28 mouse cellular contexts compared by ENCODE assay signal in the genomic region with DNA sequence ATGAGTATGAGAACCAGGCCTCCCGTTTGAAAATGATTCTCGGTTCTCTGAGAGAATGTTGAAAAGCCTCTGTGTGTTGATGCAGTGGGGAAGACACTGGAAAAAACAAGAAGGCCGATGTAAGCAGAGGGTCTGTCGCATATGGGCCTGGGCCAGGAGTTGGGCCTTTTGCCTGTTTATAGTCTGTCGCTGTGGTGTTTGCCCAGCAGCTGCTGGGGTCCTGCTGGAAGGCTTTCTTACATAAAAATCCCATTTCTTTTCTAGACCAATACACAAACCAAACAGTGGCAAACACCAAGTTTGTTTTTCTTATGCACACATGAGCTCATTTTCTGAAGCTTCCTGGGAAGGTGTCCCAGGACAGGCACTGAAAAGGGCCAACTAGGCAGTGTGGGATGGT.
DNase-seq lines count a peak whose midpoint lies in the region; ATAC-seq and TF ChIP-seq lines count a peak whose summit lies in the region.
"Had no signal": no experiment of that assay in that cellular context is flagged by ENCODE, and none has a peak within 500 bp of the region (broad histone marks: within the 10 kb centered on the region; RNA-seq: fewer than 3 reads in every experiment).

No protein-coding gene starts in this region.

- WGBS in forebrain, embryonic 10.5 days, result 91% methylated on average over 5 of the region's 5 CpGs
- 93% methylated on average over 5 of the region's 5 CpGs for WGBS in forebrain, embryonic 13.5 days
- WGBS in hindbrain, embryonic 11.5 days, result 79% methylated on average over 5 of the region's 5 CpGs
- WGBS in hindbrain, embryonic 14.5 days, result 76% methylated on average over 5 of the region's 5 CpGs
- 62% methylated on average over 5 of the region's 5 CpGs for WGBS in lung, embryonic 14.5 days
- 71% methylated on average over 5 of the region's 5 CpGs for WGBS in lung, adult 2 months

- peaks cover 23% of the 10 kb centered on the region for H3K4me1 ChIP-seq in forebrain, embryonic 10.5 days
- peaks cover 7% of the 10 kb centered on the region; the same call in 1 of the 2 replicates for H3K4me1 ChIP-seq in forebrain, embryonic 13.5 days
- H3K4me1 ChIP-seq in hindbrain, embryonic 11.5 days (replicated peaks; ENCODE audit: control insufficient read depth, insufficient read depth, low read length), result peaks cover 7% of the 10 kb centered on the region; the same call in 1 of the 2 replicates
- H3K4me1 ChIP-seq in hindbrain, embryonic 14.5 days (replicated peaks; ENCODE audit: control insufficient read depth, insufficient read depth, low read length), result no peaks in the 10 kb centered on the region
- H3K4me1 ChIP-seq in lung, embryonic 14.5 days (ENCODE audit: insufficient read depth), result no peaks in the 10 kb centered on the region
- no peaks in the 10 kb centered on the region for H3K4me1 ChIP-seq in lung, adult 2 months (ENCODE audit: control insufficient read depth, insufficient read depth, low read length)
- H3K4me1 ChIP-seq: embryonic facial prominence, embryonic 13.5 days had no signal

- no peak for TF ChIP-seq CTCF in lung, embryonic 14.5 days (IDR thresholded peaks at IDR 0.05; ENCODE audit: low read depth)
- no peak for TF ChIP-seq CTCF in lung, adult 2 months (IDR thresholded peaks at IDR 0.05; ENCODE audit: insufficient read depth, low read length)

- no peak for ATAC-seq in forebrain, embryonic 13.5 days
- no peak for ATAC-seq in hindbrain, embryonic 11.5 days (ENCODE audit: low FRiP score)
- ATAC-seq in hindbrain, embryonic 14.5 days (ENCODE audit: low FRiP score), result no peak
- ATAC-seq in lung, embryonic 14.5 days (ENCODE audit: insufficient read depth), result no peak
- ATAC-seq: activated CD4-positive, CD25-positive, alpha-beta regulatory T cell, adult 4 months; forebrain, embryonic 14.5 days; forebrain, postnatal 0 days; hindbrain, embryonic 16.5 days; inflammation-experienced regulatory T-cells, adult 6 months had no signal

- no peaks in the 10 kb centered on the region for H3K9me3 ChIP-seq in forebrain, embryonic 10.5 days
- no peaks in the 10 kb centered on the region for H3K9me3 ChIP-seq in forebrain, embryonic 13.5 days (replicated peaks)
- no peaks in the 10 kb centered on the region for H3K9me3 ChIP-seq in hindbrain, embryonic 11.5 days (ENCODE audit: control insufficient read depth, low read length)
- no peaks in the 10 kb centered on the region for H3K9me3 ChIP-seq in hindbrain, embryonic 14.5 days (ENCODE audit: control insufficient read depth, low read length)
- no peaks in the 10 kb centered on the region for H3K9me3 ChIP-seq in lung, embryonic 14.5 days (ENCODE audit: low read depth, low read length)
- H3K9me3 ChIP-seq: embryonic facial prominence, embryonic 10.5 days; embryonic facial prominence, embryonic 13.5 days; heart, embryonic 10.5 days; heart, embryonic 13.5 days had no signal

- no peaks in the 10 kb centered on the region for H3K27me3 ChIP-seq in forebrain, embryonic 10.5 days (ENCODE audit: poor library complexity, severe bottlenecking)
- H3K27me3 ChIP-seq in forebrain, embryonic 13.5 days, result no peaks in the 10 kb centered on the region
- H3K27me3 ChIP-seq in hindbrain, embryonic 11.5 days (ENCODE audit: control insufficient read depth, insufficient read depth, low read length), result no peaks in the 10 kb centered on the region
- H3K27me3 ChIP-seq in hindbrain, embryonic 14.5 days (ENCODE audit: control insufficient read depth, insufficient read depth, low read length), result no peaks in the 10 kb centered on the region
- H3K27me3 ChIP-seq in lung, embryonic 14.5 days (ENCODE audit: insufficient read depth, low read length), result no peaks in the 10 kb centered on the region
- H3K27me3 ChIP-seq: embryonic facial prominence, embryonic 13.5 days; heart, embryonic 13.5 days had no signal

- H3K4me3 ChIP-seq in forebrain, embryonic 10.5 days, result no peak overlapping the region
- H3K4me3 ChIP-seq in forebrain, embryonic 13.5 days, result no peak overlapping the region
- no peak overlapping the region for H3K4me3 ChIP-seq in hindbrain, embryonic 11.5 days (ENCODE audit: low read depth, low read length)
- no peak overlapping the region for H3K4me3 ChIP-seq in hindbrain, embryonic 14.5 days (replicated peaks; ENCODE audit: low read length)
- H3K4me3 ChIP-seq in lung, embryonic 14.5 days (ENCODE audit: low read depth, low read length), result no peak overlapping the region
- no peak overlapping the region for H3K4me3 ChIP-seq in lung, adult 2 months (replicated peaks; ENCODE audit: extremely low read depth, low read depth, low read length)
- H3K4me3 ChIP-seq: embryonic facial prominence, embryonic 10.5 days; embryonic facial prominence, embryonic 13.5 days; erythroblast, embryonic 14.5 days; gastrocnemius, adult 2 months; heart, embryonic 10.5 days; heart, embryonic 13.5 days had no signal

- H3K36me3 ChIP-seq in forebrain, embryonic 10.5 days (replicated peaks), result no peaks in the 10 kb centered on the region
- H3K36me3 ChIP-seq in forebrain, embryonic 13.5 days (ENCODE audit: poor library complexity, severe bottlenecking), result 0 out of 2 replicates have a peak, but pooled peaks cover 4% of the 10 kb centered on the region
- no peaks in the 10 kb centered on the region for H3K36me3 ChIP-seq in hindbrain, embryonic 11.5 days (ENCODE audit: control insufficient read depth, insufficient read depth, low read length)
- no peaks in the 10 kb centered on the region for H3K36me3 ChIP-seq in hindbrain, embryonic 14.5 days (replicated peaks; ENCODE audit: control insufficient read depth, insufficient read depth)
- no peaks in the 10 kb centered on the region for H3K36me3 ChIP-seq in lung, embryonic 14.5 days (ENCODE audit: insufficient read depth)
- H3K36me3 ChIP-seq: embryonic facial prominence, embryonic 10.5 days; embryonic facial prominence, embryonic 13.5 days had no signal

- H3K4me2 ChIP-seq in forebrain, embryonic 13.5 days, result no peak overlapping the region
- H3K4me2 ChIP-seq in hindbrain, embryonic 11.5 days (replicated peaks; ENCODE audit: low read depth, low read length), result no peak overlapping the region
- H3K4me2 ChIP-seq in hindbrain, embryonic 14.5 days (replicated peaks), result no peak overlapping the region
- H3K4me2 ChIP-seq in lung, embryonic 14.5 days, result no peak overlapping the region
- H3K4me2 ChIP-seq: embryonic facial prominence, embryonic 13.5 days; heart, embryonic 13.5 days had no signal

- 0 out of 2 replicates have a peak overlapping the region, but pooled peaks have one; percentile 30 for H3K27ac ChIP-seq in forebrain, embryonic 10.5 days
- H3K27ac ChIP-seq in forebrain, embryonic 13.5 days, result no peak overlapping the region
- no peak overlapping the region for H3K27ac ChIP-seq in hindbrain, embryonic 11.5 days (ENCODE audit: low read depth, low read length)
- H3K27ac ChIP-seq in hindbrain, embryonic 14.5 days, result no peak overlapping the region
- no peak overlapping the region for H3K27ac ChIP-seq in lung, embryonic 14.5 days (ENCODE audit: low read depth)
- H3K27ac ChIP-seq: embryonic facial prominence, embryonic 10.5 days; embryonic facial prominence, embryonic 13.5 days; gastrocnemius, adult 2 months; heart, embryonic 10.5 days; heart, embryonic 13.5 days had no signal

- H3K9ac ChIP-seq in forebrain, embryonic 13.5 days, result no peak overlapping the region
- H3K9ac ChIP-seq in hindbrain, embryonic 11.5 days (ENCODE audit: low read depth, low read length), result no peak overlapping the region
- no peak overlapping the region for H3K9ac ChIP-seq in hindbrain, embryonic 14.5 days
- no peak overlapping the region for H3K9ac ChIP-seq in lung, embryonic 14.5 days
- H3K9ac ChIP-seq: embryonic facial prominence, embryonic 13.5 days; forebrain, postnatal 0 days; heart, embryonic 13.5 days had no signal

- DNase-seq in forebrain, embryonic 10.5 days (ENCODE audit: extremely low spot score, low spot score), result no peak
- peak; percentile 2 for DNase-seq in hindbrain, embryonic 11.5 days (ENCODE audit: low spot score)
- DNase-seq in hindbrain, embryonic 14.5 days (ENCODE audit: low spot score), result no peak
- DNase-seq in lung, embryonic 14.5 days, result peak; percentile 36
- DNase-seq in lung, postnatal 36 days, result no peak
- peak; percentile 18 to 62 for DNase-seq in lung, postnatal 4 days
- no peak for DNase-seq in lung, adult 2 months
- DNase-seq: adrenal gland, adult 8-10 months; adrenal gland, postnatal 25 days; cerebellum, adult 11-12 months; cerebellum, adult 8-10 months; cerebellum, postnatal 36 days; forebrain, postnatal 0 days; gastrocnemius, adult 2 months; gastrocnemius, postnatal 14 days; heart, adult 18-20 months; heart, postnatal 14 days; heart, postnatal 4 days had no signal

- no peak for TF ChIP-seq POLR2A in lung, adult 2 months (IDR thresholded peaks at IDR 0.05; ENCODE audit: borderline replicate concordance, extremely low read depth, low read depth, low read length)

Comparison
In these comparisons a context has a peak if more than half of its experiments do, and no peak if none do; other contexts are left out.
1. DNase-seq: peak in hindbrain, embryonic 11.5 days (single experiment), lung, embryonic 14.5 days (single experiment) and lung, postnatal 4 days (2 of 2); none in forebrain, embryonic 10.5 days (single experiment), hindbrain, embryonic 14.5 days (single experiment), lung, postnatal 36 days (single experiment) and lung, adult 2 months (single experiment).